Mouse (Mus musculus) erythroblast, embryonic 14.5 days (primary cell): Measurements from ENCODE around the gene Sap25. TPM values are rescaled to one million over a fixed set of nuclear protein-coding genes. Genes with fewer than 3 reads are reported as not detected.

ENCODE experiments used
- H3K27me3 ChIP-seq: 2 replicates; pipeline ENCODE4 v1.6.1; 2012; ENCODE audit warnings: inconsistent platforms; ENCODE audit not compliant: control insufficient read depth
- H3K36me3 ChIP-seq: 2 replicates; pipeline ENCODE4 v1.6.1; 2012; ENCODE audit warnings: mild to moderate bottlenecking, inconsistent platforms; ENCODE audit not compliant: control insufficient read depth
- H3K4me1 ChIP-seq: 2 replicates; pipeline ENCODE4 v1.6.1; 2012; ENCODE audit warnings: inconsistent platforms; ENCODE audit not compliant: control insufficient read depth
- H3K4me3 ChIP-seq: replicated peaks from 2 replicates; pipeline ENCODE3; 2012; ENCODE audit warnings: moderate library complexity, mild to moderate bottlenecking, inconsistent platforms
- H3K9me3 ChIP-seq: 2 replicates; pipeline ENCODE4 v1.6.1; 2012; ENCODE audit warnings: low read length, inconsistent platforms, mixed read lengths; ENCODE audit not compliant: control insufficient read depth
- GATA1 ChIP-seq: IDR thresholded peaks from 2 replicates; pipeline ENCODE4 v1.6.1; 2012; ENCODE audit warnings: low read length, inconsistent platforms, mixed read lengths
- TAL1 ChIP-seq: IDR thresholded peaks from 3 replicates; pipeline ENCODE4 v1.6.1; 2012; ENCODE audit warnings: low read length, inconsistent platforms, mixed read lengths
- polyA plus RNA-seq: library from polyadenylated mRNA; stranded (reverse); fragments of >175 nt; gene quantifications from 2 replicates; pipeline ENCODE4 v1.2.3, GENCODE M21; 2012

Sap25 gene
- 5.9 and 11.5 TPM in 2 replicates for polyA plus RNA-seq

DNA sequence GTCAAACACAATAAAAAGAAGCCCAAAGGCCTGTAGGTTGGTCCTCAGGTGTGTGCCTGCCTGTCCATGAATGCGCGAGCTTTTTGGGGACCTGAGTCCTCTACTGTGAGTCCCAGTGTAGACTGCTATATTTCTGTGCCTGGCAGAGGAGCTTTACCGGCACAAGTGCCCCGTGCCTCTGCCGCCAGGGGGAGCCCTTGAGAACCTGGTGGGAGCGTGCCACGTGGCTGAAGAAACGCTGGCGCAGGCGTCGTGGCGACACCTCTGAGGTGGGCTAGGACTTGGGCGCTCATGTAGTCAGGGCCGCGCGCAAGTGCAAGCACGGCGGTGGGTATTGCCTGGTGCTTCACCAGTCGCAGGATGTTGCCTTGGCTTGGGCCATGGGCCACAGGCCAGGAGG lies at the start of gene Sap25:
Gene Sap25 (plus strand): TSS at position 281 of the 400 bp plus-strand sequence.
- TF ChIP-seq GATA1 (no peak), TAL1 (no peak)
- peaks cover 24% of the 10 kb centered on the region for H3K27me3 ChIP-seq
- no peaks in the 10 kb centered on the region for H3K9me3 ChIP-seq
- H3K36me3 ChIP-seq: peaks cover 70% of the 10 kb centered on the region
- peaks cover 20% of the 10 kb centered on the region for H3K4me1 ChIP-seq
- no peak within 1 kb of the TSS for H3K4me3 ChIP-seq

DNA sequence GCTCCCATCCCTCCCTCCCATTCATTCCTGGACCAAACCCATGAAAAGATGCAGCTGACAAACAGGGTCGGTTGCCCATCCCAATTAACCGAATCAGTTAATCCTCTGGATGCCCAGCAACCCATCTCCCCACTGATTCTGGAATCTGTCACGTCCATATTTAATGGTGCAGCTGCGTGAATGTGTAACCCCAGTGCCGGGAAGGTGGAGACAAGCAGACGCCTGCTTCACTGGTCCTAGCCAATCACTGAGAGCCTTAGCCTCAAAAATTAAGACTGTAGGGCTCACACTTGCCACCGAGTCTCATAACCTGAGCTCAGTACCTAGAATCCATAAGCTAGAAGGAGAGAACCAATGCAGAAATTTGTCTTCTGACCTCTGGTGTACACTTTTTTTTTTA lies 45.2 kb upstream of the Sap25 start:
- Histone ChIP-seq H3K9me3 (peaks cover 3% of the 10 kb centered on the region; the same call in 1 of the 2 replicates), H3K4me3 (no peak overlapping the region)
- TF ChIP-seq TAL1 (no peak), GATA1 (no peak)

DNA sequence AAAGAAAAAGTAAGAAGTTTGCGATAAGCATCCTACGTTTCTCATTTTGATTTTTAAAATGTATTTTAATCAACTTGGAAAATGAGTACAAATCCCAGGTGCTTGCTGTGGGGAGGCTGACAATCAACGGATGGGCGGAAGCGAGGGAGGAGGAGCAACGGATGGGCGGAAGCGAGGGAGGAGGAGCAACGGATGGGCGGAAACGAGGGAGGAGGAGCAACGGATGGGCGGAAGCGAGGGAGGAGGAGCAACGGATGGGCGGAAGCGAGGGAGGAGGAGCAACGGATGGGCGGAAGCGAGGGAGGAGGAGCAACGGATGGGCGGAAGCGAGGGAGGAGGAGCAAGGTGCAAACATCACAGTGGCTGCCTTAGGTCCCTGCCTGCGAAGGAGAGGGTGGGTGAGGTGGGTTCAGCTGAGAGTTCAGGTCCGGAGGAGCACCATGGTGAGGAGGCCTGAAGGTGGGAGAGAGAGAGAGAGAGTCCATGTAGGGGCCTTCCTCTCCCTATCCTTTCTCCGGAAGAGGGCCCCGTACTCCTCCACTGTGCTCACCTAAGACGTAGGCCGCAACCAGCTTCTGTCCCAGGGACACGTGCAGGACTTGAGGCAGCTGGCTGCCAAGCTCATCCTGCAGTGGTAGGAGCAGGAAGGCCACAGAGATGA lies 44.4 kb upstream of the Sap25 start:
- TF ChIP-seq GATA1 (no peak), TAL1 (no peak)
- H3K4me3 ChIP-seq: peak overlapping the region; percentile 19
- no peaks in the 10 kb centered on the region for H3K27me3 ChIP-seq
- peaks cover 3% of the 10 kb centered on the region; the same call in 1 of the 2 replicates for H3K9me3 ChIP-seq
- peaks cover 24% of the 10 kb centered on the region for H3K36me3 ChIP-seq
- H3K4me1 ChIP-seq: peaks cover 47% of the 10 kb centered on the region

More for the DNA sequence above, 45.2 kb upstream of the Sap25 start:
- Histone ChIP-seq H3K36me3 (peaks cover 24% of the 10 kb centered on the region), H3K27me3 (no peaks in the 10 kb centered on the region), H3K4me1 (peaks cover 44% of the 10 kb centered on the region)

DNA sequence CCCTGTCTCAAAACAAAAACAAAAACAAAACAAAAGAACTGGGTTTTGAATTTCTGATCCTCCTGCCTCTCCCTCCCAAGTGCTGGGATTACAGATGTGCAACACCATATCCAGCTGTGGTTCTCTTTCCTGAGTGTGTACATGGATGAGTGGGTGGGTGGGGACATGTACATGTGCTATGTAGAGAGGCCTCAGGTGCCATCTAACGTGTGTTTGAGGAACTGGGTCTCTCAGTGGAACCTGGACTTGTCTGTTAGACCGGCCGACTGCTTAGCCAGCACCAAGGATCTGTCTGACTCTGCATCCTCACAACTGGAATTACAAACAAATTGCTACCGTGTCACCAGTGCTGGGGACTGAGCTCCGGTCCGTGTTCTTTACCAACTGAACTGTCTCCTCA lies 43.5 kb upstream of the Sap25 start:
- TF ChIP-seq TAL1: no peak
- H3K4me1 ChIP-seq: peaks cover 54% of the 10 kb centered on the region

DNA sequence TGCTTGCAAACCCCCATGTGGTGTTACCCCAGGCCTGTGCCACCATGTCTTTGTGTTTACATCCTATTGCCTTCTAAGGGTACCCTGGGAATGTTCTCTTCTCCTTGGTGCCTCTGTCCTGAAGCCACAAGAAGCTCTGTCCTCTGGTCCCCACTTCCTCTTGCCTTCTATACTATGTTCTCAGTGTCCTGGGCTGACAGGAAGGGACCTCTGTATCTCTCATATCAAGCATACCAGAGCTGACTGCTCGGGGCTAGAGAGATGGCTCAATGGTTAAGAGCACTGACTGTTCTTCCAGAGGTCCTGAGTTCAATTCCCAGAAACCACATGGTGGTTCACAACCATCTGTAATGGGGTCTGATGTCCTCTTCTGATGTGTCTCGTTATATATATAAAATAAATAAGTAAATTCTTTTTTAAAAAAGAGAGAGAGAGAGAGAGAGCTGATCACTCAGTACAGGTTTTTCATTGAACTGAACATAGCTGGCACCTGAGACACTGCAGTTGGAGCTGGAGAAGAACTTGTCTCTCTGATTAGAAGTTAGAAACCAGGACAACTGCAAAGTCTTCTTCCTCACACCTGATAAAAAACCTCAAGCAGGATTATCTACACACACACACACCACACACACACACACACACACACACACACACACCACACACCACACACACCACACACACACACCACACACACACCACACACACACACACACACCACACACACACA lies 42.9 kb upstream of the Sap25 start:
- Histone ChIP-seq H3K4me3 (no peak overlapping the region), H3K9me3 (peaks cover 3% of the 10 kb centered on the region; the same call in 1 of the 2 replicates), H3K4me1 (peaks cover 57% of the 10 kb centered on the region), H3K36me3 (peaks cover 24% of the 10 kb centered on the region), H3K27me3 (no peaks in the 10 kb centered on the region)
- TF ChIP-seq TAL1 (no peak), GATA1 (no peak)

More for the DNA sequence above, 43.5 kb upstream of the Sap25 start:
- Histone ChIP-seq H3K27me3 (no peaks in the 10 kb centered on the region), H3K9me3 (peaks cover 3% of the 10 kb centered on the region; the same call in 1 of the 2 replicates), H3K36me3 (peaks cover 24% of the 10 kb centered on the region), H3K4me3 (no peak overlapping the region)

DNA sequence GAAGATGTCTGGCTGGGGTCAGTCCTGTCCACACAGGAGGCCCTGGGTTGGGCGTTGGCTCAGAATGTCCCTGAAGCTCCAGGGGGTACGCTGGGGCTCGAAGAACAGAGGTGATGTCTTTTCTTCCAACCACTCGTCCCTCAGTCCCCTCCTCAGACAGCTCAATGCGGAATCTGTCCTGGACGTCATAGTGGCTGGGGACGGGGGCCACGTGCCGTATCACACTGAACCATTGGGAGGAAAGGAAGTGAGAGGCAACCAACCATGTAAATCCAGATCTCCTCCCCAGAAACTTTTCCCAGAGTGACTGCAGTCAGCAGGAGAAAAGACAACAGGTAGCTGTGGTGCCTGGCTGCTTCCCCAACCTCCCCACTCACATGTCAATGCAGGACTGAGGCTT lies 41.5 kb upstream of the Sap25 start:
- TF ChIP-seq TAL1: no peak
- TF ChIP-seq GATA1: no peak
- Histone ChIP-seq H3K27me3 (no peaks in the 10 kb centered on the region), H3K9me3 (peaks cover 3% of the 10 kb centered on the region; the same call in 1 of the 2 replicates), H3K36me3 (peaks cover 24% of the 10 kb centered on the region), H3K4me1 (peaks cover 68% of the 10 kb centered on the region), H3K4me3 (peak overlapping the region; percentile 69)

DNA sequence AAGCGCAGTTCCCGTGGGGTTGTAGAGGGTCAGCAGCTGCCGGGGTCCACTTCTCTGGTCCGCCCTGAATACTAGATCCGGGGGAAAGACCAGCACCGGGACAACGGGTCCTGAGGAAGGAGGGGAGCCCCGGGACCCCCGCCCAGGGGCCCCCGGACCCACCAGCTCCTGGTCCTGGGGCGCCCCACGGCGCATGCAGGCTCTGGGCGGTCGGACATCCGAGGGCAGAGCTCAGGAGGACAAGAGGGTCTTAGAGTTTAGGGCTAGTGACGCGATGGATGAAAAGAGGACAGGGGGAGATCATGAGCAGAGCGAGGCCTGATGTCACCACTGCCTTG lies 40.9 kb upstream of the Sap25 start:
- no peak for TF ChIP-seq TAL1
- Histone ChIP-seq H3K4me3 (peak overlapping the region; percentile 69), H3K4me1 (peaks cover 74% of the 10 kb centered on the region)

DNA sequence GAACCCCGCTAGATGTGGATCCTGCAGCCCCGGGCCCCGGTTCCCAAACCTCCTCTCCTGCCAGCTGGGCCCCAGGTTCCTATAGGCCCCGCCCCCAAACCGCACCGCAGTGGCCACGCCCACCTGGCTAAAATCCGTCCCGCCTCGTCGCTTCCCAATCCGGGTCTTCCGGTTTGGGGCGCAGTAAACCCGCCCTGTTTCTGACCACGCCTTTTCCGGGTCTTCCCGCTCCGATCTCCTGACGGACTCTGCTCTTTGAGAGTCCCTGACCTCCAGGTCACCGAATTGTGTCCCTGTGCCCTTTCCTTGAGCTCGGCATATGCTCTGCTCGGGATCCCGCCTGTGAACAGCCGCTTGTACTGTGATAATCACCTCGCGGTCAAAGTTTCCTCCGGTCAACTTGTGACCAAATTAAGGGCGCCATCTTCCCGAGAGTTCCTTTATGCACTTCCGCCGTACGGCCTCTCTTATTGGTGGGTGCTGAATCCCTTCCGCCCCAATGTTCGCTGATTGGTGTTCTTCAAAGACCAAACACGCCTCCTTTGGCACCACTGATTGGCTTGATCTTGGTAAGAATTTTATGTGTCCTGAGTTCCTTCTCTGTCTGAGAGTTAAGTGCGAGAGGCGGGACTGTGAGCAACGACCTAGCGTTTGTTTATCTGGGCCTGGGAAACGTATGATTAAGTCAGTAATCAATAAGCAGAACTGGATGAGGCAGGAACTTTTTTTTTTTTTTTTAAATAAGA lies 40.3 kb upstream of the Sap25 start, which contains the start of gene Mospd3:
Gene Mospd3 (minus strand): TSS at position 440 of the 746 bp plus-strand sequence.
- Histone ChIP-seq H3K9me3 (peaks cover 3% of the 10 kb centered on the region; the same call in 1 of the 2 replicates), H3K27me3 (no peaks in the 10 kb centered on the region), H3K4me1 (peaks cover 77% of the 10 kb centered on the region), H3K36me3 (peaks cover 28% of the 10 kb centered on the region), H3K4me3 (peak within 1 kb of the TSS; percentile 69)
- TF ChIP-seq TAL1: no peak
- TF ChIP-seq GATA1: no peak

More for the DNA sequence above, 40.9 kb upstream of the Sap25 start:
- Histone ChIP-seq H3K9me3 (peaks cover 3% of the 10 kb centered on the region; the same call in 1 of the 2 replicates), H3K36me3 (peaks cover 27% of the 10 kb centered on the region), H3K27me3 (no peaks in the 10 kb centered on the region)

DNA sequence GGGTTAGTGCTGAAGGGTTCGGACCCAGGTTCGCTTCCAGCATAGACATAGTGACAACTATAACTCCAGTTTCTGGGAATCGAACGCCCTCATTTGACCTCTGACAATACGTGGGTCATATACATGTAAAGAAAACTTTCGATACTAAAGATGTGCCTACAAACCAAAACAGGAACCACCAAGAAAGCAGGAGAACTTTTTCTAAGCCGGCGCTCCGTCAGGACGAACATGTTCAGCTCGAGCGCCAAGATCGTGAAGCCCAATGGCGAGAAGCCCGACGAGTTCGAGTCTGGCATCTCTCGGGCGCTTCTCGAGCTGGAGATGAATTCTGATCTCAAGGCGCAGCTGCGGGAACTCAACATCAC lies 39.8 kb upstream of the Sap25 start:
- Histone ChIP-seq H3K36me3 (peaks cover 30% of the 10 kb centered on the region), H3K4me1 (peaks cover 80% of the 10 kb centered on the region), H3K4me3 (peak overlapping the region; percentile 69), H3K9me3 (peaks cover 3% of the 10 kb centered on the region; the same call in 1 of the 2 replicates), H3K27me3 (no peaks in the 10 kb centered on the region)
- TF ChIP-seq TAL1: no peak
- TF ChIP-seq GATA1: no peak
